Mouse (Mus musculus) liver, embryonic 11.5 days (tissue): ENCODE data around the gene Tardbp. TPM values are rescaled to one million over a fixed set of nuclear protein-coding genes. Genes with fewer than 3 reads are reported as not detected.

ENCODE experiments used
- ATAC-seq: fragments of 200-750 bp; cut with Nextera tagmentation; replicated peaks from 2 replicates; pipeline ENCODE4 v1.8.0; 2017; ENCODE audit warnings: moderate number of reproducible peaks, mild to moderate bottlenecking, moderate TSS enrichment, moderate library complexity; ENCODE audit not compliant: low FRiP score
- DNase-seq: peaks from one replicate; pipeline ENCODE4 v3.0.0-alpha.2; 2017; ENCODE audit warnings: low spot score
- H3K27ac ChIP-seq: fragments of 300-500 bp; sonication (generic); 2 replicates; pipeline ENCODE4 v1.5.1; 2014; ENCODE audit warnings: mild to moderate bottlenecking, low read depth, low read length, control low read depth
- H3K27me3 ChIP-seq: fragments of 300-500 bp; sonication (generic); replicated peaks from 2 replicates; pipeline ENCODE4 v1.6.1; 2014; ENCODE audit warnings: low read length, mixed read lengths; ENCODE audit not compliant: control insufficient read depth, insufficient read depth
- H3K36me3 ChIP-seq: fragments of 300-500 bp; sonication (generic); 2 replicates; pipeline ENCODE4 v1.6.1; 2014; ENCODE audit warnings: mild to moderate bottlenecking, low read length, moderate library complexity, mixed read lengths; ENCODE audit not compliant: control insufficient read depth, insufficient read depth
- H3K4me1 ChIP-seq: fragments of 300-500 bp; sonication (generic); replicated peaks from 2 replicates; pipeline ENCODE4 v1.6.1; 2014; ENCODE audit warnings: low read length, mixed read lengths; ENCODE audit not compliant: control insufficient read depth, insufficient read depth
- H3K4me2 ChIP-seq: fragments of 300-500 bp; sonication (generic); 2 replicates; pipeline ENCODE4 v1.6.1; 2014; ENCODE audit warnings: mild to moderate bottlenecking, control low read depth, moderate library complexity
- H3K4me3 ChIP-seq: fragments of 300-500 bp; sonication (generic); 2 replicates; pipeline ENCODE4 v1.5.1; 2014; ENCODE audit warnings: low read depth, low read length, control low read depth
- H3K9ac ChIP-seq: fragments of 300-500 bp; sonication (generic); 2 replicates; pipeline ENCODE4 v1.6.1; 2014; ENCODE audit warnings: low read depth, low read length, control low read depth
- H3K9me3 ChIP-seq: fragments of 300-500 bp; sonication (generic); 2 replicates; pipeline ENCODE4 v1.6.1; 2016; ENCODE audit warnings: low read length, inconsistent platforms, mixed read lengths; ENCODE audit not compliant: control insufficient read depth
- WGBS: fragments of 180-500 bp; shearing (Covaris S2); extraction: QIAGEN DNeasy Blood & Tissue Kit; methylation state at CpG from one replicate; pipeline ENCODE4 v1.1.7; 2014; 5-methylcytosine and 5-hydroxymethylcytosine counted together
- polyA plus RNA-seq: library from polyadenylated mRNA; unstranded; fragments of >200 nt; fragmentation: Nextera tagmentation; extraction: Ambion mirVana; gene quantifications from 2 replicates; pipeline ENCODE4 v1.2.1, GENCODE M21; 2014

Gene Tardbp
- polyA plus RNA-seq, 1 experiment from 2014 or later = 226 TPM

DNA sequence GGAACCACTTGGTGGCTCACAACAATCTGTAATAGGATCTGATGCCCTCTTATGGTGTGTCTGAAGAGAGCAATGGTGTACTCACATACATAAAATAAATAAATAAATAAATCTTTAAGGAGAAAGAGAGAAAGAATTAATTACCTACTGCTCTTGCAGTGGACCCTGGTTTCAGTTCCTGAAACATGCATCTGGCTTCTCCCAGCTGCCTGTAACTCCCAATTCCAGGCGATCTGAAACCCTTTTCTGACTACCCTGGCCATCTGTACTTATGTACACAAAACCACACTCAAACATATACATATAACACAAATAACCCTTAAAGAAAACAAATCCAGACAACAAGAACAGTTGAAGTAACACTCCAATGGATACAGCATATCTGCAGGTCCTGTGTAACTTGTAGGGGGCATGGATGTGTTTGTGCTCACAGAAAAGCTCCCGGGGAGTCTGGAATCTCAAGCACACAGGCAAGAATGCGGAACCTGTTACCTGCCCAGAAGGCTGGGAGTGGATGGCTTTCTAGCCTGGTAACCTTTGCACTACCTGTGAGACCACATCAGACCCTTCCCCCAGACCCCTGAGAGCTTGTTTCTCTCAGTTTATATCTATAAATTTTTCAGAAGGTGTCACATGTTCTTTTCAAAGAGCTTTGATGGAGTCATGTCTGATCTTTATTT, 5.3 kb upstream of the Tardbp start:
- ATAC-seq = no peak
- no peak overlapping the region for H3K9ac ChIP-seq
- no peak for DNase-seq
- 68% methylated on average over 3 of the region's 3 CpGs for WGBS
- no peak overlapping the region for H3K4me3 ChIP-seq
- H3K36me3 ChIP-seq = no peaks in the 10 kb centered on the region
- H3K27me3 ChIP-seq = no peaks in the 10 kb centered on the region
- peaks cover 10% of the 10 kb centered on the region for H3K4me1 ChIP-seq
- no peak overlapping the region for H3K4me2 ChIP-seq
- H3K9me3 ChIP-seq = no peaks in the 10 kb centered on the region
- no peak overlapping the region for H3K27ac ChIP-seq

GRCm38 (mm10) chr4:148627246-148627645, 427 bp upstream of the Tardbp start:
- Histone ChIP-seq H3K9ac (peak overlapping the region; percentile 44; the same call in 1 of the 2 replicates), H3K4me3 (peak overlapping the region; percentile 82; the same call in 1 of the 2 replicates), H3K27me3 (no peaks in the 10 kb centered on the region), H3K9me3 (no peaks in the 10 kb centered on the region), H3K4me1 (peaks cover 20% of the 10 kb centered on the region), H3K27ac (no peak overlapping the region), H3K4me2 (peak overlapping the region; percentile 87), H3K36me3 (peaks cover 20% of the 10 kb centered on the region)
- WGBS = 58% methylated on average over 3 of the region's 3 CpGs
- DNase-seq (no peak), ATAC-seq (peak; percentile 2; the same call in 1 of the 2 replicates)

DNA sequence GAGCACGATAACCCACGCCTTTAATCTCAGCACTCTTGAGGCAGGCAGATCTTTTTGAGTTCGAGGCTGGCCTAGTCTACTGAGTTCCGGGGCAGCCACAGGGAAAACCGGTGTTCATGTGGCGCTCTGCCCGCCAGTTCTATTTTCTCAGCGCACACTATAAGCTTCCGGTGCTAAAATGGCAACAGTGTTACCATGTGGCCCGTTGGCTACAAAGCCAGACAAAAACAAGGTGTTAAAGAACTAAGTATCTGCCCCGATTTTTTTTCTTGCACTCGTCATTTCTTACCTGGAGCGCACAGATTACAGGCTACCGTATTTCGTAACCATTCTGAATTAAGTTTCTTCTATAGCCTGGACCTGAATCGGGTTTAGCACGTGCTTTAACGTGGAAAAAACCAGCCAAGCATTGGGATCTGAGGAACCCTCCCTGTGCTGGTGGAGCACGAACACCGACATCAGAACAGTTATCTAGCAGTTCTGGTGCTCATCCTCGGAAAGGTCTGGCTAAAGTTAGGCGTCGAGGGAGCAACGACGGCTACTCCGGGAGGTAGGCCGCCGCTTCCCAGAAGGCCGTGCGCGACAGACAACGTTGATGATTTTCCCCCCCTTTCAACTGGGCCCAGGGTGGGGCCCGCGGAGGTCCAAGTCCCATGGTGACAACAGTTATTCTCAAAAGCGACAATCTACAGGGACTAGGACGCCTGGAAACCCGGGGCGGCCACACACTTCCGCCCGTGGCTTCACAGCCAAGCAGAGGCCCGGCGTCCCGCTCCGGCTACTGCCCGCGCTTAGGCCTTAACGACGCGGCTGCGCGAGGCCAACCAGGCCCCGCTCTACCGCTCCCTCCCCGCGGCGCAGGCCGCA, 830 bp downstream of the Tardbp start:
- Histone ChIP-seq H3K9me3 (no peaks in the 10 kb centered on the region), H3K4me3 (peak overlapping the region; percentile 82), H3K27ac (peak overlapping the region; percentile 85), H3K9ac (peak overlapping the region; percentile 97), H3K27me3 (no peaks in the 10 kb centered on the region), H3K36me3 (peaks cover 32% of the 10 kb centered on the region), H3K4me2 (peak overlapping the region; percentile 87), H3K4me1 (peaks cover 20% of the 10 kb centered on the region)
- no peak for DNase-seq
- ATAC-seq = peak; percentile 62
- WGBS = under 1% methylated on average over 57 of the region's 57 CpGs

DNA sequence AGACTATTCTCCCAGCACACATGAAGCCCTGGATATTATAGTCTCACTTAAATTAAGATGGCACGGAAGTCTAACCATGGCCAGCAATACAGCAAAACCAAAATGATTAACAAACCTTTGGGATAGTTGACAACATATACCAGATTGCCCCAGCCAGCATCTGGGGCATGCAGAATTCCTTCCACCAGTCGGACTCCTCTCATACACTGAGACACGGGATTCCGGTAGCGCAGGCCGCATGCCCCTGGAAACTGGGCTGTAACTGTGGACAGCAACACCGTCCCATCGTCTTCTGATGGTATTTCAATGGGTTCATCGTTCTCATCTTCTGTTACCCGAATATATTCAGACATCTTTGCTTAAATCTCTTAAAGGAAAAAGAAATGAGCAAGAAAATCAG, 1.8 kb downstream of the Tardbp start:
- no peaks in the 10 kb centered on the region for H3K27me3 ChIP-seq
- 80% methylated on average over 10 of the region's 10 CpGs for WGBS
- H3K9ac ChIP-seq = peak overlapping the region; percentile 97
- peak overlapping the region; percentile 87 for H3K4me2 ChIP-seq
- H3K27ac ChIP-seq = no peak overlapping the region
- H3K4me1 ChIP-seq = peaks cover 20% of the 10 kb centered on the region
- H3K9me3 ChIP-seq = no peaks in the 10 kb centered on the region
- no peak for DNase-seq
- peaks cover 36% of the 10 kb centered on the region for H3K36me3 ChIP-seq
- peak overlapping the region; percentile 82 for H3K4me3 ChIP-seq
- ATAC-seq = no peak

DNA sequence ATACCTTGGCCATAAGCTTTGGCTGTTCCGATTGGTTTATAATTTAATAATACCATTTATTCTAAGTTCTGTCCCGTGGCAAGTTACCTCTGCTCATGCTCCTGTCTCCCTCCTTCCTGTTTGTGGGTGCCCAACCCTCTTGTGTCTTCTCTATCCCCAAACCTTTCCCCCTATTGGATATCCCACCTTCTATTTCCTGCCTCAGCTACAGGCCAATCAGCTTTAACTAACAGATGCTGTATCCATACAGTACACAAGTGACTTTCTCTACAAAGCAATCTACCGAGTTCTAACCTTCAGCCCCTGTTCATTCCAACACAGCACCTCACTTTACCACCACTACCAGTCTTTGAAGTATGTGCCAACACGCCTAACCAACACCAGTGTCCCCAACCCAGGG, 3.2 kb downstream of the Tardbp start:
- peaks cover 20% of the 10 kb centered on the region for H3K4me1 ChIP-seq
- 0 out of 2 replicates have a peak overlapping the region, but pooled peaks have one; percentile 5 for H3K9ac ChIP-seq
- no peaks in the 10 kb centered on the region for H3K9me3 ChIP-seq
- DNase-seq = no peak
- 83% methylated on average over 4 of the region's 4 CpGs for WGBS
- peak overlapping the region; percentile 9; the same call in 1 of the 2 replicates for H3K4me3 ChIP-seq
- peaks cover 50% of the 10 kb centered on the region for H3K36me3 ChIP-seq
- no peak overlapping the region for H3K27ac ChIP-seq
- peak overlapping the region; percentile 87 for H3K4me2 ChIP-seq
- no peak for ATAC-seq
- H3K27me3 ChIP-seq = no peaks in the 10 kb centered on the region

DNA sequence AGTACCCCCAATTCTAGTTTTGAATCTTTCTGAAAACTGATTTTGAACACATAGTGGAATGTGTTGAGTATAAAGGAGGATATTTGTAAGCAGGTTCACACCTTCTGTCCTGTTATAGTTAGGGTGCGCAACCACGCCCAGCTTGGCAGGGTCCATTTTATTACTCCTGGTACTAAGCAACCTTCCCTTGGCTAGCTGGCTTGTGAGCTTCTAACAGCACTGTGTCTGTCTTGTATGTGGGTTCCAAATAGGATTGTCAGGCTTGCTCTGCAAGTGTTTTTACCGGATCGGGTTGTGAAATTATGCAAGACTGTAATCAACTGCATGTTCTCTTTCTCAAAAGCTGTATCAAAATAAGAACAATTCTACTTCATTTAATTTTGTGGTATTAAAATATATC, 4.3 kb downstream of the Tardbp start:
- peaks cover 52% of the 10 kb centered on the region for H3K36me3 ChIP-seq
- WGBS = 94% methylated on average over 4 of the region's 4 CpGs
- DNase-seq (no peak), ATAC-seq (no peak)
- H3K4me1 ChIP-seq = peaks cover 19% of the 10 kb centered on the region
- H3K9me3 ChIP-seq = no peaks in the 10 kb centered on the region
- no peak overlapping the region for H3K4me2 ChIP-seq
- no peaks in the 10 kb centered on the region for H3K27me3 ChIP-seq
- no peak overlapping the region for H3K9ac ChIP-seq
- H3K4me3 ChIP-seq = no peak overlapping the region
- no peak overlapping the region for H3K27ac ChIP-seq

DNA sequence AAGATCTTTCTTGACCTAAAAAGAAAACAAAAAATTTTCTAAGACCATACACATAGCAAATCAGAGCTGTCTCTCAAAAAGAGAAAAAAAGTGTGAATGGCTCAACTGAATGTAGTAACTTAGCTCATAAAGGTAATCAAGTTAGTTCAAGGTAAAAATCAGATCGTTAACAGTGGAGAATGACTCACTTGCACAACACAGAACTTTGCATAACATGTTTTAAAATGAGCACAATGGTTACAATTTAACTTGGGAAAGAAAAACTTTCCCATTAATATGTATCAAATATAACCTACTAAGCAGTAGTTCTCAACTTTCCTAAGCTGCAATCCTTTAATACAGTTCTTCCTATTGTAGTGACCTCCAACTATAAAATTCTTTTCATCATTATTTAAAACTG, 6.1 kb downstream of the Tardbp start:
- Histone ChIP-seq H3K27ac (no peak overlapping the region), H3K4me1 (peaks cover 16% of the 10 kb centered on the region), H3K27me3 (no peaks in the 10 kb centered on the region), H3K9ac (no peak overlapping the region), H3K4me2 (no peak overlapping the region), H3K9me3 (no peaks in the 10 kb centered on the region), H3K36me3 (peaks cover 59% of the 10 kb centered on the region), H3K4me3 (no peak overlapping the region)
- WGBS = 90% methylated on average over 1 of the region's 1 CpGs
- no peak for DNase-seq
- no peak for ATAC-seq

GRCm38 (mm10) chr4:148619805-148620204, 7.0 kb downstream of the Tardbp start:
- DNase-seq (no peak), ATAC-seq (no peak)
- Histone ChIP-seq H3K4me1 (peaks cover 12% of the 10 kb centered on the region), H3K9ac (no peak overlapping the region), H3K4me2 (no peak overlapping the region), H3K36me3 (peaks cover 57% of the 10 kb centered on the region), H3K9me3 (no peaks in the 10 kb centered on the region), H3K27me3 (no peaks in the 10 kb centered on the region), H3K4me3 (no peak overlapping the region), H3K27ac (no peak overlapping the region)
- WGBS = 79% methylated on average over 1 of the region's 1 CpGs
